Mouse (Mus musculus) neural tube, embryonic 14.5 days (tissue): Measurements from ENCODE around the gene Cyp2c68. TPM values are rescaled to one million over a fixed set of nuclear protein-coding genes. Genes with fewer than 3 reads are reported as not detected.
"Not testable (repeated sequence)": the region's sequence is repeated elsewhere in the genome, so short reads cannot be mapped to it uniquely, and the experiment has no call there.

Experiments used
- ATAC-seq: fragments of 200-750 bp; cut with Nextera tagmentation; 2 replicates; pipeline ENCODE4 v1.8.0; 2017; ENCODE audit warnings: low read depth, mild to moderate bottlenecking, moderate TSS enrichment, moderate library complexity
- H3K27ac ChIP-seq: fragments of 300-500 bp; sonication (generic); 2 replicates; pipeline ENCODE4 v1.5.1; 2014; ENCODE audit warnings: low read depth, mild to moderate bottlenecking, control low read depth, low read length, moderate library complexity, mixed read lengths
- H3K27me3 ChIP-seq: fragments of 300-500 bp; sonication (generic); 2 replicates; pipeline ENCODE4 v1.6.1; 2014; ENCODE audit warnings: low read length; ENCODE audit not compliant: control insufficient read depth, insufficient read depth
- H3K36me3 ChIP-seq: fragments of 300-500 bp; sonication (generic); 2 replicates; pipeline ENCODE4 v1.6.1; 2014; ENCODE audit warnings: low read length, mixed read lengths; ENCODE audit not compliant: control insufficient read depth, insufficient read depth
- H3K4me1 ChIP-seq: fragments of 300-500 bp; sonication (generic); 2 replicates; pipeline ENCODE4 v1.6.1; 2014; ENCODE audit warnings: low read length; ENCODE audit not compliant: control insufficient read depth, insufficient read depth
- H3K4me2 ChIP-seq: fragments of 300-500 bp; sonication (generic); 2 replicates; pipeline ENCODE4 v1.6.1; 2014; ENCODE audit warnings: mild to moderate bottlenecking, low read depth, low read length, control low read depth
- H3K4me3 ChIP-seq: fragments of 300-500 bp; sonication (generic); 2 replicates; pipeline ENCODE4 v1.5.1; 2014; ENCODE audit warnings: low read depth, low read length, control low read depth, mixed read lengths
- H3K9ac ChIP-seq: fragments of 300-500 bp; sonication (generic); replicated peaks from 2 replicates; pipeline ENCODE4 v1.6.1; 2014; ENCODE audit warnings: low read depth, mild to moderate bottlenecking, control low read depth, low read length, mixed read lengths
- H3K9me3 ChIP-seq: fragments of 300-500 bp; sonication (generic); 2 replicates; pipeline ENCODE4 v1.6.1; 2016; ENCODE audit warnings: low read length; ENCODE audit not compliant: control insufficient read depth
- WGBS: fragments of 180-500 bp; shearing (Covaris S2); extraction: QIAGEN DNeasy Blood & Tissue Kit; methylation state at CpG from one replicate; pipeline ENCODE4 v1.1.7; 2014; 5-methylcytosine and 5-hydroxymethylcytosine counted together
- polyA plus RNA-seq: library from polyadenylated mRNA; unstranded; fragments of >200 nt; fragmentation: Nextera tagmentation; extraction: Ambion mirVana; gene quantifications from 2 replicates; pipeline ENCODE4 v1.2.1, GENCODE M21; 2014

Gene Cyp2c68
- polyA plus RNA-seq: not detected in 2 replicates

GRCm38 (mm10) chr19:39740920-39741319 lies at the start of gene Cyp2c68:
Cyp2c68 (minus strand) TSS chr19:39741054.
- Histone ChIP-seq H3K4me1 (no peaks in the 10 kb centered on the region), H3K4me2 (no peak within 1 kb of the TSS), H3K27ac (no peak within 1 kb of the TSS), H3K4me3 (no peak within 1 kb of the TSS), H3K36me3 (no peaks in the 10 kb centered on the region), H3K9me3 (no peaks in the 10 kb centered on the region), H3K27me3 (no peaks in the 10 kb centered on the region), H3K9ac (no peak within 1 kb of the TSS)
- WGBS: 83% methylated on average over 2 of the region's 2 CpGs
- no peak for ATAC-seq

GRCm38 (mm10) chr19:39785458-39785857 lies 44.6 kb upstream of the Cyp2c68 start:
- H3K27ac ChIP-seq, H3K9ac ChIP-seq, H3K27me3 ChIP-seq, H3K4me2 ChIP-seq, H3K36me3 ChIP-seq, H3K4me1 ChIP-seq, ATAC-seq, H3K4me3 ChIP-seq, H3K9me3 ChIP-seq: not testable (repeated sequence)
- 84% methylated on average over 2 of the region's 2 CpGs for WGBS

- Histone ChIP-seq H3K27me3 (no peaks in the 10 kb centered on the region), H3K9me3 (no peaks in the 10 kb centered on the region), H3K27ac (no peak overlapping the region), H3K36me3 (no peaks in the 10 kb centered on the region), H3K4me2 (no peak overlapping the region), H3K4me1 (no peaks in the 10 kb centered on the region), H3K4me3 (no peak overlapping the region), H3K9ac (no peak overlapping the region)
- no peak for ATAC-seq
- WGBS: 37% methylated on average over 1 of the region's 1 CpGs
Observed at GRCm38 (mm10) chr19:39745357-39745756, 4.5 kb upstream of the Cyp2c68 start.

- H3K27ac ChIP-seq, H3K27me3 ChIP-seq, H3K36me3 ChIP-seq, H3K9me3 ChIP-seq, H3K4me1 ChIP-seq, H3K4me3 ChIP-seq, ATAC-seq, H3K9ac ChIP-seq, H3K4me2 ChIP-seq: not testable (repeated sequence)
- 67% methylated on average over 1 of the region's 1 CpGs for WGBS
Observed at GRCm38 (mm10) chr19:39744361-39744760, 3.5 kb upstream of the Cyp2c68 start.

GRCm38 (mm10) chr19:39711116-39711515 lies 29.7 kb downstream of the Cyp2c68 start:
- ATAC-seq, H3K36me3 ChIP-seq, H3K9me3 ChIP-seq, H3K4me1 ChIP-seq, H3K4me2 ChIP-seq, H3K9ac ChIP-seq, H3K27ac ChIP-seq, H3K4me3 ChIP-seq, H3K27me3 ChIP-seq: not testable (repeated sequence)
- 83% methylated on average over 2 of the region's 2 CpGs for WGBS

- not testable (repeated sequence) for H3K27ac ChIP-seq, H3K27me3 ChIP-seq, H3K4me1 ChIP-seq, H3K4me3 ChIP-seq, H3K4me2 ChIP-seq, H3K9ac ChIP-seq, H3K9me3 ChIP-seq, ATAC-seq, H3K36me3 ChIP-seq
Observed at GRCm38 (mm10) chr19:39665650-39666049, 75.2 kb downstream of the Cyp2c68 start.

DNA sequence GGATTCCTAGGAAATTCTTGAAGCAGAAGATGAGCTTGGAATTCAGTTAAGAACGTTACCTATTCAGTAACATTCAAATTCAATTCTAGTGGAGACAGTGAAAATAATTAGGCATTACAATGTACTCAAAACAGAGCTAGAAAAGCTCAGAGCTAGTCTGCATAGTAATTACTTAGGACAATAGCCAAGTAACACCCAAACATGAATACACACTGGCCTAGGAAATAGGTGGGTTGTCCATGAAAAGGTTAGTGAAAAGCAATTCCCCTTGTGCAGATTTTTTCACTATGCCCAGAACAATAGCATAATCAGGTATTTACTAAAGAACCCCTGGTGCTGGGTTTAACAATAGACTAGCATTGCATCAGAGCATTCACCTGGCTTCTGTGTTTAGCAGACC lies 88.5 kb downstream of the Cyp2c68 start:
- H3K27ac ChIP-seq: no peak overlapping the region
- WGBS: 53% methylated on average over 1 of the region's 1 CpGs
- H3K4me1 ChIP-seq: no peaks in the 10 kb centered on the region
- H3K9me3 ChIP-seq: no peaks in the 10 kb centered on the region
- no peaks in the 10 kb centered on the region for H3K36me3 ChIP-seq
- no peak for ATAC-seq
- H3K4me3 ChIP-seq: no peak overlapping the region
- H3K27me3 ChIP-seq: no peaks in the 10 kb centered on the region
- H3K4me2 ChIP-seq: no peak overlapping the region
- H3K9ac ChIP-seq: no peak overlapping the region

GRCm38 (mm10) chr19:39648938-39649337 lies 91.9 kb downstream of the Cyp2c68 start, which contains the start of gene Cyp2c67:
Cyp2c67 (minus strand) TSS chr19:39649051.
- Histone ChIP-seq H3K4me1 (no peaks in the 10 kb centered on the region), H3K9me3 (peaks cover 2% of the 10 kb centered on the region; the same call in 1 of the 2 replicates), H3K4me3 (no peak within 1 kb of the TSS), H3K4me2 (no peak within 1 kb of the TSS), H3K36me3 (no peaks in the 10 kb centered on the region), H3K27me3 (no peaks in the 10 kb centered on the region), H3K9ac (no peak within 1 kb of the TSS), H3K27ac (no peak within 1 kb of the TSS)
- no peak for ATAC-seq
- WGBS: 92% methylated on average over 1 of the region's 1 CpGs

- Histone ChIP-seq H3K9ac (no peak overlapping the region), H3K4me1 (no peaks in the 10 kb centered on the region), H3K4me2 (no peak overlapping the region), H3K4me3 (no peak overlapping the region), H3K27ac (no peak overlapping the region), H3K9me3 (peaks cover 2% of the 10 kb centered on the region; the same call in 1 of the 2 replicates), H3K36me3 (no peaks in the 10 kb centered on the region), H3K27me3 (no peaks in the 10 kb centered on the region)
- 93% methylated on average over 9 of the region's 9 CpGs for whole genome bisulfite sequencing
- ATAC-seq: no peak
Observed at GRCm38 (mm10) chr19:39647519-39647918, 93.3 kb downstream of the Cyp2c68 start.

- not testable (repeated sequence) for H3K9ac ChIP-seq, H3K27me3 ChIP-seq, H3K4me1 ChIP-seq, H3K27ac ChIP-seq, H3K4me2 ChIP-seq, H3K4me3 ChIP-seq, H3K36me3 ChIP-seq, H3K9me3 ChIP-seq, ATAC-seq
- WGBS: 89% methylated on average over 7 of the region's 7 CpGs
Observed at GRCm38 (mm10) chr19:39644551-39644950, 96.3 kb downstream of the Cyp2c68 start.
